8 mouse cellular contexts compared by ENCODE assay signal in genomic region chr13:106715771-106716170, GRCm38 (mm10).
DNase-seq lines count a peak whose midpoint lies in the region; ATAC-seq and TF ChIP-seq lines count a peak whose summit lies in the region.

No protein-coding gene starts in this region.

- 56% methylated on average over 2 of the region's 2 CpGs for WGBS in hindbrain, embryonic 10.5 days
- WGBS in hindbrain, embryonic 16.5 days: 58% methylated on average over 2 of the region's 2 CpGs
- 58% methylated on average over 2 of the region's 2 CpGs for WGBS in thymus, adult 2 months
- 53% methylated on average over 2 of the region's 2 CpGs for WGBS in liver, embryonic 14.5 days (ENCODE audit: insufficient replicate concordance)

- no peak overlapping the region for H3K9ac ChIP-seq in hindbrain, embryonic 16.5 days (ENCODE audit: low read depth, low read length)
- no peak overlapping the region for H3K9ac ChIP-seq in liver, embryonic 14.5 days (replicated peaks)

- no peak overlapping the region for H3K27ac ChIP-seq in hindbrain, embryonic 10.5 days
- no peak overlapping the region for H3K27ac ChIP-seq in hindbrain, embryonic 16.5 days (ENCODE audit: low read depth, low read length)
- H3K27ac ChIP-seq in thymus, adult 2 months (ENCODE audit: control insufficient read depth, insufficient read depth, low read length): no peak overlapping the region
- H3K27ac ChIP-seq in liver, embryonic 14.5 days: no peak overlapping the region

- H3K4me3 ChIP-seq in hindbrain, embryonic 10.5 days: no peak overlapping the region
- H3K4me3 ChIP-seq in hindbrain, embryonic 16.5 days (ENCODE audit: low read length): no peak overlapping the region
- H3K4me3 ChIP-seq in thymus, adult 2 months (ENCODE audit: control insufficient read depth, insufficient read depth, low read length): no peak overlapping the region
- H3K4me3 ChIP-seq in liver, embryonic 14.5 days (ENCODE audit: insufficient read depth in 1 of 2, low read depth in 2 of 2, low read length in 2 of 2): no peak overlapping the region

- H3K27me3 ChIP-seq in hindbrain, embryonic 10.5 days (ENCODE audit: insufficient read depth, poor library complexity, severe bottlenecking): no peaks in the 10 kb centered on the region
- no peaks in the 10 kb centered on the region for H3K27me3 ChIP-seq in hindbrain, embryonic 16.5 days (replicated peaks; ENCODE audit: control insufficient read depth, insufficient read depth, low read length)
- H3K27me3 ChIP-seq in thymus, adult 2 months (ENCODE audit: control insufficient read depth, insufficient read depth, low read length): no peaks in the 10 kb centered on the region
- H3K27me3 ChIP-seq in liver, embryonic 14.5 days (ENCODE audit: control insufficient read depth, insufficient read depth, low read length): no peaks in the 10 kb centered on the region

- H3K4me1 ChIP-seq in hindbrain, embryonic 10.5 days (replicated peaks): no peaks in the 10 kb centered on the region
- H3K4me1 ChIP-seq in hindbrain, embryonic 16.5 days (ENCODE audit: control insufficient read depth, insufficient read depth, low read depth, low read length): no peaks in the 10 kb centered on the region
- no peaks in the 10 kb centered on the region for H3K4me1 ChIP-seq in thymus, adult 2 months (replicated peaks; ENCODE audit: control insufficient read depth, insufficient read depth, low read length)
- H3K4me1 ChIP-seq in liver, embryonic 14.5 days (replicated peaks; ENCODE audit: control insufficient read depth in 2 of 2, insufficient read depth in 2 of 2, low read length in 1 of 2): no peaks in the 10 kb centered on the region

- peak; percentile 10 for DNase-seq in hindbrain, embryonic 10.5 days (ENCODE audit: low spot score)
- peak; percentile 26 for DNase-seq in thymus, adult 2 months
- DNase-seq in thymus, adult 18-20 months: no peak
- peak; percentile 27 for DNase-seq in embryo, embryonic 9.5 days (ENCODE audit: extremely low spot score)
- peak in 1 of 3 experiments; percentile 10 for DNase-seq in liver, embryonic 14.5 days (ENCODE audit: low read depth in 3 of 3, low spot score in 3 of 3)
- no peak for DNase-seq in urinary bladder, postnatal 25 days (ENCODE audit: low spot score)
- no peak for DNase-seq in cerebellum, adult 9-10 months

- no peak for TF ChIP-seq CTCF in thymus, adult 2 months (IDR thresholded peaks at IDR 0.05; ENCODE audit: borderline replicate concordance, control insufficient read depth, extremely low read depth, insufficient read depth, low read length, poor library complexity)
- peak; percentile 69 for TF ChIP-seq CTCF in liver, embryonic 14.5 days (IDR thresholded peaks at IDR 0.05; ENCODE audit: low read depth)

- no peaks in the 10 kb centered on the region for H3K36me3 ChIP-seq in hindbrain, embryonic 10.5 days
- no peaks in the 10 kb centered on the region for H3K36me3 ChIP-seq in hindbrain, embryonic 16.5 days (ENCODE audit: control insufficient read depth, insufficient read depth, low read length)
- no peaks in the 10 kb centered on the region for H3K36me3 ChIP-seq in thymus, adult 2 months (ENCODE audit: control insufficient read depth, insufficient read depth, low read length)
- H3K36me3 ChIP-seq in liver, embryonic 14.5 days (replicated peaks; ENCODE audit: control insufficient read depth, insufficient read depth, low read depth): no peaks in the 10 kb centered on the region

- ATAC-seq in hindbrain, embryonic 16.5 days: no peak
- no peak for ATAC-seq in liver, embryonic 14.5 days (ENCODE audit: insufficient read depth)

- H3K9me3 ChIP-seq in hindbrain, embryonic 10.5 days: no peaks in the 10 kb centered on the region
- no peaks in the 10 kb centered on the region for H3K9me3 ChIP-seq in hindbrain, embryonic 16.5 days (ENCODE audit: control insufficient read depth, low read length)
- no peaks in the 10 kb centered on the region for H3K9me3 ChIP-seq in liver, embryonic 14.5 days (ENCODE audit: control insufficient read depth, low read length)

- no peak for TF ChIP-seq POLR2A in thymus, adult 2 months (IDR thresholded peaks at IDR 0.05; ENCODE audit: control insufficient read depth, extremely low read depth, insufficient read depth, low read length, poor library complexity)

- no peak overlapping the region for H3K4me2 ChIP-seq in hindbrain, embryonic 16.5 days (ENCODE audit: low read length)
- no peak overlapping the region for H3K4me2 ChIP-seq in liver, embryonic 14.5 days (ENCODE audit: low read depth)

- no peak for TF ChIP-seq EP300 in liver, embryonic 14.5 days (IDR thresholded peaks at IDR 0.05; ENCODE audit: low read depth)

Comparison
In these comparisons a context has a peak if more than half of its experiments do, and no peak if none do; other contexts are left out.
1. DNase-seq: peak in hindbrain, embryonic 10.5 days (single experiment), thymus, adult 2 months (single experiment) and embryo, embryonic 9.5 days (single experiment); none in thymus, adult 18-20 months (0 of 2), urinary bladder, postnatal 25 days (single experiment) and cerebellum, adult 9-10 months (single experiment).